Mouse (Mus musculus) liver, adult 2 months (tissue): ENCODE measurements at regions not wholly inside any gene's neighbourhood (a gene's known extent, or its start where the extent isn't known, plus 50 kb on each side); places are given as distances from the start of the nearest gene placed in this dataset.

ENCODE experiments used
- CTCF ChIP-seq: fragments of 200-500 bp; IDR thresholded peaks from 2 replicates; pipeline ENCODE4 v1.5.1; 2011; ENCODE audit warnings: low read depth, low read length, control low read depth
- POLR2A ChIP-seq: fragments of 200-500 bp; IDR thresholded peaks from 2 replicates; pipeline ENCODE4 v1.6.1; 2011; ENCODE audit warnings: low read length, control low read depth; ENCODE audit not compliant: insufficient read depth; ENCODE audit errors: extremely low read depth

- no peak for TF ChIP-seq CTCF
- TF ChIP-seq POLR2A = no peak
Observed at GRCm38 (mm10) chr2:138040706-138041105, 215.7 kb upstream of the Btbd3 start.
